Mouse (Mus musculus) Patski (cell line): ENCODE results near the gene Tnrc6c. TPM values are rescaled to one million over a fixed set of nuclear protein-coding genes. Genes with fewer than 3 reads are reported as not detected.

ENCODE experiments used
- ATAC-seq: fragments of 100-300 bp; one replicate; pipeline ENCODE4 v1.8.0; 2021
- CTCF ChIA-PET: fragments of 350-600 bp; sonication (Branson Sonifier 250); formaldehyde crosslinking; loops from one replicate; lab custom pipeline; 2022; ENCODE audit warnings: inconsistent platforms; lab: Charles Lee
- POLR2A ChIA-PET: fragments of 350-600 bp; sonication (Branson Sonifier 250); formaldehyde crosslinking; loops from one replicate; lab custom pipeline; 2022; ENCODE audit warnings: antibody characterized with exemption, inconsistent platforms; lab: Charles Lee
- DNase-seq: peaks from one replicate; pipeline ENCODE4 v3.0.0-alpha.2; 2011; ENCODE audit warnings: low read depth, low spot score
- H3K27me3 ChIP-seq: fragments of 371-371 bp; one replicate; pipeline ENCODE4 v1.5.1; 2021
- CTCF ChIP-seq: fragments of 100-300 bp; IDR thresholded peaks from one replicate; pipeline ENCODE4 v1.5.1; 2021
- in situ Hi-C: fragments of 300-500 bp; cut with MboI; formaldehyde crosslinking; loops from 3 replicates; pipeline ENCODE4 v1.11.1; 2018; ENCODE audit warnings: low pct_unique_long_range_greater_than_20kb, mixed read lengths
- polyA plus RNA-seq: library from polyadenylated mRNA; unstranded; gene quantifications from one replicate; pipeline ENCODE4 v1.2.3, GENCODE M21; 2021

Gene Tnrc6c
- polyA plus RNA-seq, 1 experiment from 2014 or later: 21.1 TPM

DNA sequence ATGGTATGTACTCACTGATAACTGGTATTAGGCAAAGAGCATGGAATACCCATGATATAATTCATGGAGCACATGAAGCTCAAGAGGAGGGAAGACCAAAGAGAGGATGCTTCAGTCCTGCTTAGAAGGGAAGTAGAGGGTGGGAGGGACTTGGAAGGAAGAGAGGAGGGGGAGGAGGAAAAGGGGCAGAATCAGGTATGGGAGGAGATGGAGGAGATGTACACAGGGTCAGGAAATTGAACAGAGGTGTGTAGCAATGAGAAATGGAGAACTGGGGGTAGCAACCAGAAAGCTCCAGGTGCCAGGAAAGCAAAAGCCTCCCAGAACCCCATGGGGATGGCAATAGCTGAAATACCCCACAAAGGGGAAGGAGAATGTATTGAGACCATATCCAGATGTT is 37.2 kb downstream of the Tnrc6c start:
- CTCF ChIA-PET: interaction anchor here (1.0 kb wide), 1 partner anchor 10 kb away, joined by 3 read pairs; no protein-coding TSS in a partner anchor
- POLR2A ChIA-PET: interaction anchor here (0.6 kb wide), 2 partner anchors 1276 to 1931 kb away, joined by 3 to 4 read pairs; no protein-coding TSS in a partner anchor
- in situ Hi-C loops: no loop called here
- H3K27me3 ChIP-seq: no peaks in the 10 kb centered on the region
- no peak for ATAC-seq
- no peak for TF ChIP-seq CTCF
- DNase-seq: no peak

- POLR2A ChIA-PET: interaction anchor here (0.6 kb wide), 1 partner anchor 39 kb away, joined by 3 read pairs; no protein-coding TSS in a partner anchor
- ATAC-seq (no peak), DNase-seq (no peak)
- no peaks in the 10 kb centered on the region for H3K27me3 ChIP-seq
- CTCF ChIA-PET: interaction anchor here (1.2 kb wide), 1 partner anchor 15 kb away, joined by 3 read pairs; no protein-coding TSS in a partner anchor
- TF ChIP-seq CTCF: no peak
- in situ Hi-C loops: no loop called here
These were observed 40.0 kb downstream of the Tnrc6c start for GRCm38 (mm10) chr11:117694050-117694449.

DNA sequence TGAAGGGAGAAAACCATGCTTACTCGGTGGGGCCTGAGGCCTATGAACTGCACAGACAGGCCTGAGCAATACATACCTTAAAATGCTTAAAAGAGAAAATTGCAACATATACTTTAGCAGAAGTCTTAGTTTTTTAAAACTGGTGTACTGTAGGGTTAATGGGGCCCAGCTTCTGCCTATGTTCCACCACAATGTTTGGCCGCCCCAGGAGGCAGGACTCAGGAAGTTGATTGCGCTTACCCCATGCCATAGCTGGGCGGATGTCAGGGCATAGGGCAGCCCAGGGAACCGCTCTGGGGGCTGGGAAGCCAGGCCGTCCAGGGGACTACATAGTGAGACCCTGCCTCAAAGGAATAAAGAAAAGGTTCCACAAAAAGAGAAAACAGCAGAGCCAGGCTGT is 42.5 kb downstream of the Tnrc6c start:
- no peaks in the 10 kb centered on the region for H3K27me3 ChIP-seq
- ATAC-seq (no peak), DNase-seq (no peak)
- ChIA-PET POLR2A (no interaction called here), CTCF (interaction anchor here (1.3 kb wide), 1 partner anchor 11 kb away, joined by 3 read pairs; no protein-coding TSS in a partner anchor)
- TF ChIP-seq CTCF: no peak
- in situ Hi-C loops: no loop called here

DNA sequence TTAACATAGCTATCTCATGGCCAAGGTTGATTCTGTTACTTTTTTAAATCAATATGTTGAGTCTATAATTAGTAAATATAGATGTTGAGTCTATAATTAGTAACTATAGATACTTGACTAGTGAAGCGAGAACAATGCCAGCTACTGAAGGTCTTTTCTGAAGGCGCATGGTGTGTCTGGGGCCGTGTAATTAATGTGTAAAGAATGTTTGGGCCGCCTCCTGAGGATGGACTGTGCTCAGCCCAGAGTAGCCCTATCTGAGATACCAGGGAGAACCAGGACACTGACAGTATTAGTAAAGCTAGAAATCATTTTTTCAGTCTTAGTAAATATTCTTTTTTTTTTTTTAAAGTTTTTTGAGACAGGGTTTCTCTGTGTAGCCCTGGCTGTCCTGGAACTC is 46.8 kb downstream of the Tnrc6c start:
- no peak for TF ChIP-seq CTCF
- ATAC-seq (no peak), DNase-seq (no peak)
- in situ Hi-C loops: no loop called here
- no peaks in the 10 kb centered on the region for H3K27me3 ChIP-seq
- CTCF ChIA-PET: interaction anchor here (1.1 to 3.9 kb wide), 2 partner anchors 8 to 22 kb away, joined by 3 to 14 read pairs; no protein-coding TSS in a partner anchor
- POLR2A ChIA-PET: no interaction called here

DNA sequence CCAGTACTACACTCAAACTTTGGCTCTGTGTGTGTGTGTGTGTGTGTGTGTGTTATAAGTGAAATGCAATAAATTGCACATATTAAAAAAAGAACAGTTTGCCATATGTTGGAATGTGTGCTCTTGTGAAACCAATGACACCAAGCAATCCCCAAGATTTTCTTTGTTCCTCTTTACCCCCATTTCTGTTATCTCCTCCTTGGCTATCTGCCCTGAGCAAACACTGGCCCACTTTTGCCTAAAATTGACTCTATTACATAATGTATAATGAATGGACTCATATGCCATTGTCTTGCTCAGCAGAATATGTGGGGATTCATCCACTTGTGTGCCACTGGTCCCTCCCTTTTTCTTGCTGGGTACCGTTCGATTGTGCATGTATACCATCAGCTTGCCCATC is 52.2 kb downstream of the Tnrc6c start:
- ChIA-PET CTCF (no interaction called here), POLR2A (no interaction called here)
- H3K27me3 ChIP-seq: no peaks in the 10 kb centered on the region
- no peak for TF ChIP-seq CTCF
- DNase-seq (no peak), ATAC-seq (no peak)
- in situ Hi-C loops: loop anchor here (5.0 kb wide), 2 partner anchors 81 to 121 kb away; partner anchors contain the start of genes Afmid and Tk1

DNA sequence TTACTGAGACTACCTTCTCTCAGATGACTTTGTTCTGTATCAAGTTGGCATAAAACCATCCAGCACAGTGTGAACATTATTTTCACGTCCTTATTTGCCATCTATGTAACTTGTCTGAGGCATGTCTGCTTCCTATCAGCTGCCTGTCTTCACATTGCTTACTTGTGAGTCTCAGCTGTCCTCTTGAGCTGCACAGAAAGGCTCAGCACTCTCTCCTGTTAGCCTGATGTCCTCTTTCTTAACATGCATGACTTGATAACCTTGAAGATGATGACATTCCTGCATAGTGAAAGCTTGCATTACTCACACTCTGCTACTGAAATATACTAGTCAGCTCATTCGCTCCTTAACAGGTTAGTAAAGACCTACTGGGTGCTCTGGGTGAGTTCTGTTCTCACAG is 53.1 kb downstream of the Tnrc6c start:
- CTCF ChIA-PET: interaction anchor here (1.1 to 2.5 kb wide), 4 partner anchors 22 to 322 kb away, joined by 3 to 10 read pairs (median 4); no protein-coding TSS in a partner anchor
- ATAC-seq (peak; percentile 67), DNase-seq (no peak)
- TF ChIP-seq CTCF: no peak
- in situ Hi-C loops: loop anchor here (5.0 kb wide), 2 partner anchors 80 to 120 kb away; partner anchors contain the start of genes Afmid and Tk1
- H3K27me3 ChIP-seq: no peaks in the 10 kb centered on the region
- POLR2A ChIA-PET: interaction anchor here (0.6 to 0.8 kb wide), 2 partner anchors 20 to 276 kb away, joined by 3 read pairs; no protein-coding TSS in a partner anchor

GRCm38 (mm10) chr11:117709308-117709707 is 55.2 kb downstream of the Tnrc6c start:
- ATAC-seq: no peak

DNA sequence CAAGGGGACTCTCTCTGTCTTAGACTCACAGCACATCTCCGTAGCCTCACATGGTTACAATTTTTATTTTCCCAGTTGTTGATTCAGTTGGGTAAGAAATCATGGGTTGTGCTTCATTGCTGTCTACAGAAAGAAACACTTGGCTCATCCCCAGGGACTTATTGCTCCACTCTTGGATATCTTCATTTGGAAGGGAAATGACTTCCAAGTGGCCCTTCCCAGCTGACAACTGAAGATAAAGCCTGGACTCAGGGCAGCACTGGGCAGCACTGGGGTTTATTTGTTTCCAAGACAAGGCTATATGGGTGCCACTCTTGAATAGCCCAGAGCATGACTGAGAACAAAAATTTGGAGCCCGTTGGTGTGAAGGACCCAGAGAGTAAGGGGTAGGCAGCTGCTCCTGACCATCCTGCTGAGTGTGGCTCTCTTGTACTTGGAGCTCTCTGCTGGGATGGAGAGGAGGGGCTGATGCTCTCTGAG is 56.8 kb downstream of the Tnrc6c start:
- POLR2A ChIA-PET: interaction anchor here (1.4 kb wide), 1 partner anchor 15 kb away, joined by 3 read pairs; no protein-coding TSS in a partner anchor
- no peaks in the 10 kb centered on the region for H3K27me3 ChIP-seq
- in situ Hi-C loops: no loop called here
- CTCF ChIA-PET: interaction anchor here (1.1 to 1.8 kb wide), 3 partner anchors 8 to 326 kb away, joined by 3 to 8 read pairs (median 4); partner anchors contain the start of genes Gm20708 and Syngr2
- no peak for TF ChIP-seq CTCF
- DNase-seq: no peak
- no peak for ATAC-seq

More at GRCm38 (mm10) chr11:117709308-117709707, 55.2 kb downstream of the Tnrc6c start:
- H3K27me3 ChIP-seq: no peaks in the 10 kb centered on the region
- CTCF ChIA-PET: interaction anchor here (0.6 to 2.5 kb wide), 15 partner anchors 9 to 319 kb away, joined by 3 to 14 read pairs (median 4); partner anchors contain the start of genes Gm20708, Syngr2, Tmc6 and Tmc8
- DNase-seq: no peak
- peak; percentile 64 for TF ChIP-seq CTCF
- in situ Hi-C loops: loop anchor here (5.0 kb wide), 2 partner anchors 78 to 118 kb away; partner anchors contain the start of genes Afmid and Tk1
- POLR2A ChIA-PET: no interaction called here

DNA sequence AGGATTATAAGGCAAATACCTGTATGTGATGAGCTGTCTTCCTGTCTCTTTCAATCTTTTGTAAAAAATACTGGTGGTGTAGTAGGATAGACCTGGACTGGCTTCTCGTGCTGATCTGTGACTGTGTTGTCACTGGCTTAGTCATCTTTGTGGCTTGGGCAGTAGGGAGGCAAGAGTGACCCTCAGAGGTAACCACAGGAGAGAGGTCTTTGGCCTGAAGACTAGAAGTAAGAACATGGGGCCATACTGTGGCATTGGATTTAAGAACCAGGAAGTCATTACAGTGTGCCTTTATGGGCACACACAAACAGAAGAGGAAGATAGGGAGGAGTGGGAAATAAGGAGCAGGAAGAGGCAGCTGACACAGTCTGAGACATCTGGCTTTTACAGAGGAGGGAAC is 58.0 kb downstream of the Tnrc6c start:
- no peak for DNase-seq
- in situ Hi-C loops: no loop called here
- ChIA-PET POLR2A (no interaction called here), CTCF (no interaction called here)
- no peak for TF ChIP-seq CTCF
- no peak for ATAC-seq
- H3K27me3 ChIP-seq: no peaks in the 10 kb centered on the region

DNA sequence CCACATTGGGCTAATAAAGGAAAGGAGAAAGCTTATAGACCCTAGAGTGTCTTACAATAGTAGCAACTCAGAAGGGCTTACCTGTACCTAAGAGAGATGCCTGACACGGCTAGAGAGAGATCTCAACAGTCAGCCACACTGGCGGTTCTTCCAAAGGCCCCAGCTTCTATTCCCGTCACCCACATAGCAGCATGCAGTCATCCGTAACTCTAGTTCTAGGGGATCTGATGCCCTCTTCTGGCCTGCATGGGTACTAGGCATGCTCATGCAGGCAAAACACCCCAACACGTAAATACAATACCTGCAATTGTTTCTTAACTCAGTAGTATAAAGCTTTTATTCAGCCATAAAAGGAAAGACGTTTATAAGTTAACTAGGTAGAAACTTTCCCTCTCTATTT is 59.3 kb downstream of the Tnrc6c start:
- ChIA-PET CTCF (interaction anchor here (0.9 kb wide), 1 partner anchor 17 kb away, joined by 3 read pairs; no protein-coding TSS in a partner anchor), POLR2A (no interaction called here)
- in situ Hi-C loops: no loop called here
- no peak for ATAC-seq
- no peak for TF ChIP-seq CTCF
- DNase-seq: no peak
- H3K27me3 ChIP-seq: no peaks in the 10 kb centered on the region

DNA sequence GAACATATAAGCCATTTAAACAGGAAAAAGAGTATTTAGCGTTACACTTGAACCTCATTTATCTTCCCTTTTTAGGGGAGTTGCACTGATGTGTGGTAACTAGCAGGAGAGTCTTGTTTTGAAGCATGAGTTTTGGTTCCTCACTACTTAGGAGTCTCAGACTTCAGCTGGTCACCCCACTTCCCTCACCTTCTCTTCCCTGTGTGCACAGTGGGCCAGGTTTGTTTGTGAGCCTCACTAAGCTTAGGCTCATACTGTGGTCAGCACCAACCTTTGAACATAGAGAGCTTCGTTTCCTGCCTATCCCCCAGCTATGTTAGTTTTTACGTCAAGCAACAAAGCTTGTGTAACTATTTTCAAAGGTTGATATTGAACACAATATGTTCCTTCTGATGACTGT is 64.7 kb downstream of the Tnrc6c start:
- DNase-seq (no peak), ATAC-seq (no peak)
- in situ Hi-C loops: no loop called here
- POLR2A ChIA-PET: no interaction called here
- H3K27me3 ChIP-seq: no peaks in the 10 kb centered on the region
- TF ChIP-seq CTCF: no peak
- CTCF ChIA-PET: interaction anchor here (1.2 to 3.4 kb wide), 3 partner anchors 9 to 11 kb away, joined by 3 to 14 read pairs (median 8); no protein-coding TSS in a partner anchor
